Mouse (Mus musculus) kidney, embryonic 14.5 days (tissue): ENCODE results near the gene Adam19. TPM values are rescaled to one million over a fixed set of nuclear protein-coding genes. Genes with fewer than 3 reads are reported as not detected.

ENCODE experiments used
- ATAC-seq: fragments of 200-750 bp; cut with Nextera tagmentation; 2 replicates; pipeline ENCODE4 v1.8.0; 2017; ENCODE audit warnings: moderate number of reproducible peaks, mild to moderate bottlenecking, moderate TSS enrichment, moderate library complexity; ENCODE audit not compliant: low FRiP score, low TSS enrichment
- H3K27ac ChIP-seq: fragments of 300-500 bp; sonication (generic); 2 replicates; pipeline ENCODE4 v1.5.1; 2014; ENCODE audit warnings: low read depth, mild to moderate bottlenecking, low read length, moderate library complexity, mixed read lengths
- H3K27me3 ChIP-seq: fragments of 300-500 bp; sonication (generic); 2 replicates; pipeline ENCODE4 v1.6.1; 2014; ENCODE audit warnings: mild to moderate bottlenecking, low read length; ENCODE audit not compliant: control insufficient read depth, insufficient read depth
- H3K36me3 ChIP-seq: fragments of 300-500 bp; sonication (generic); 2 replicates; pipeline ENCODE4 v1.6.1; 2014; ENCODE audit warnings: low read length, mixed read lengths; ENCODE audit not compliant: control insufficient read depth, insufficient read depth
- H3K4me1 ChIP-seq: fragments of 300-500 bp; sonication (generic); 2 replicates; pipeline ENCODE4 v1.6.1; 2014; ENCODE audit warnings: low read length, mixed read lengths; ENCODE audit not compliant: control insufficient read depth, insufficient read depth
- H3K4me2 ChIP-seq: fragments of 300-500 bp; sonication (generic); replicated peaks from 2 replicates; pipeline ENCODE4 v1.6.1; 2014; ENCODE audit warnings: low read depth, mild to moderate bottlenecking, low read length
- H3K4me3 ChIP-seq: fragments of 300-500 bp; sonication (generic); 2 replicates; pipeline ENCODE4 v1.5.1; 2014; ENCODE audit warnings: mild to moderate bottlenecking, low read length
- H3K9ac ChIP-seq: fragments of 300-500 bp; sonication (generic); 2 replicates; pipeline ENCODE4 v1.6.1; 2014; ENCODE audit warnings: low read depth, mild to moderate bottlenecking, low read length, moderate library complexity
- H3K9me3 ChIP-seq: fragments of 300-500 bp; sonication (generic); 2 replicates; pipeline ENCODE4 v1.6.1; 2016; ENCODE audit warnings: low read length; ENCODE audit not compliant: control insufficient read depth
- WGBS: fragments of 180-500 bp; shearing (Covaris S2); extraction: QIAGEN DNeasy Blood & Tissue Kit; methylation state at CpG from one replicate; pipeline ENCODE4 v1.1.7; 2014; 5-methylcytosine and 5-hydroxymethylcytosine counted together
- polyA plus RNA-seq: library from polyadenylated mRNA; unstranded; fragments of >200 nt; fragmentation: Nextera tagmentation; extraction: Ambion mirVana; gene quantifications from 2 replicates; pipeline ENCODE4 v1.2.1, GENCODE M21; 2014

The Adam19 gene
- polyA plus RNA-seq = 7.6 and 14.7 TPM in 2 replicates

GRCm38 (mm10) chr11:46055896-46056769 lies at the start of gene Adam19:
Gene Adam19, plus strand, starts transcription at chr11:46055992.
- WGBS = under 1% methylated on average over 51 of the region's 51 CpGs
- no peaks in the 10 kb centered on the region for H3K9me3 ChIP-seq
- peak within 1 kb of the TSS; percentile 69 for H3K4me3 ChIP-seq
- peaks cover 18% of the 10 kb centered on the region; the same call in 1 of the 2 replicates for H3K4me1 ChIP-seq
- ATAC-seq = peak; percentile 86
- H3K9ac ChIP-seq = peak within 1 kb of the TSS; percentile 78
- H3K4me2 ChIP-seq = peak within 1 kb of the TSS; percentile 60
- peak within 1 kb of the TSS; percentile 86 for H3K27ac ChIP-seq
- peaks cover 2% of the 10 kb centered on the region; the same call in 1 of the 2 replicates for H3K36me3 ChIP-seq
- H3K27me3 ChIP-seq = no peaks in the 10 kb centered on the region

GRCm38 (mm10) chr11:46016061-46016460 lies 39.7 kb upstream of the Adam19 start:
- WGBS = 20% methylated on average over 6 of the region's 6 CpGs
- Histone ChIP-seq H3K9ac (no peak overlapping the region), H3K36me3 (no peaks in the 10 kb centered on the region), H3K4me3 (no peak overlapping the region), H3K9me3 (no peaks in the 10 kb centered on the region), H3K27ac (no peak overlapping the region), H3K4me2 (no peak overlapping the region), H3K27me3 (no peaks in the 10 kb centered on the region), H3K4me1 (no peaks in the 10 kb centered on the region)
- no peak for ATAC-seq

- Histone ChIP-seq H3K4me2 (no peak overlapping the region), H3K27ac (no peak overlapping the region), H3K36me3 (no peaks in the 10 kb centered on the region), H3K9me3 (no peaks in the 10 kb centered on the region), H3K4me3 (no peak overlapping the region), H3K27me3 (no peaks in the 10 kb centered on the region), H3K9ac (no peak overlapping the region), H3K4me1 (no peaks in the 10 kb centered on the region)
- WGBS = 87% methylated on average over 1 of the region's 1 CpGs
- no peak for ATAC-seq
Observed at GRCm38 (mm10) chr11:46020246-46020645, 35.5 kb upstream of the Adam19 start.

- Histone ChIP-seq H3K4me2 (no peak overlapping the region), H3K27ac (no peak overlapping the region), H3K9ac (no peak overlapping the region), H3K9me3 (no peaks in the 10 kb centered on the region), H3K36me3 (no peaks in the 10 kb centered on the region), H3K4me3 (no peak overlapping the region), H3K27me3 (no peaks in the 10 kb centered on the region), H3K4me1 (no peaks in the 10 kb centered on the region)
- no peak for ATAC-seq
Observed at GRCm38 (mm10) chr11:46021850-46022249, 33.9 kb upstream of the Adam19 start.

- 66% methylated on average over 6 of the region's 6 CpGs for WGBS
- no peak overlapping the region for H3K27ac ChIP-seq
- no peak overlapping the region for H3K9ac ChIP-seq
- no peaks in the 10 kb centered on the region for H3K9me3 ChIP-seq
- no peaks in the 10 kb centered on the region for H3K36me3 ChIP-seq
- H3K27me3 ChIP-seq = no peaks in the 10 kb centered on the region
- no peak overlapping the region for H3K4me3 ChIP-seq
- no peak overlapping the region for H3K4me2 ChIP-seq
- no peaks in the 10 kb centered on the region for H3K4me1 ChIP-seq
- ATAC-seq = no peak
Observed at GRCm38 (mm10) chr11:46022983-46023382, 32.8 kb upstream of the Adam19 start.

- Histone ChIP-seq H3K4me3 (no peak overlapping the region), H3K27me3 (no peaks in the 10 kb centered on the region), H3K9me3 (no peaks in the 10 kb centered on the region), H3K9ac (no peak overlapping the region), H3K27ac (no peak overlapping the region), H3K4me1 (peaks cover 14% of the 10 kb centered on the region), H3K4me2 (no peak overlapping the region), H3K36me3 (no peaks in the 10 kb centered on the region)
- WGBS = 30% methylated on average over 7 of the region's 7 CpGs
- no peak for ATAC-seq
Observed at GRCm38 (mm10) chr11:46025962-46026392, 29.8 kb upstream of the Adam19 start.

- H3K27ac ChIP-seq = peak overlapping the region; percentile 42
- no peak for ATAC-seq
Observed at GRCm38 (mm10) chr11:46027952-46028814, 27.6 kb upstream of the Adam19 start.

GRCm38 (mm10) chr11:46029485-46029884 lies 26.3 kb upstream of the Adam19 start:
- H3K9ac ChIP-seq = no peak overlapping the region
- H3K4me1 ChIP-seq = peaks cover 18% of the 10 kb centered on the region
- no peaks in the 10 kb centered on the region for H3K36me3 ChIP-seq
- H3K9me3 ChIP-seq = no peaks in the 10 kb centered on the region
- H3K4me3 ChIP-seq = no peak overlapping the region
- H3K27ac ChIP-seq = peak overlapping the region; percentile 63; the same call in 1 of the 2 replicates
- no peaks in the 10 kb centered on the region for H3K27me3 ChIP-seq
- peak; percentile 40 for ATAC-seq
- WGBS = 43% methylated on average over 2 of the region's 2 CpGs
- no peak overlapping the region for H3K4me2 ChIP-seq

More at GRCm38 (mm10) chr11:46027952-46028814, 27.6 kb upstream of the Adam19 start:
- Histone ChIP-seq H3K9ac (no peak overlapping the region), H3K9me3 (no peaks in the 10 kb centered on the region), H3K36me3 (no peaks in the 10 kb centered on the region), H3K4me2 (no peak overlapping the region), H3K4me1 (peaks cover 18% of the 10 kb centered on the region), H3K27me3 (no peaks in the 10 kb centered on the region), H3K4me3 (no peak overlapping the region)
- WGBS = 70% methylated on average over 6 of the region's 6 CpGs
